Mouse (Mus musculus): ENCODE data around the gene Slmap. TPM values are rescaled to one million over a fixed set of nuclear protein-coding genes. Genes with fewer than 3 reads are reported as not detected.

Slmap gene
- polyA plus RNA-seq, 1 experiment from 2014 or later: 17.2 TPM

- H3K9me3 ChIP-seq (replicated peaks): no peaks in the 10 kb centered on the region
- WGBS: 91% methylated on average over 2 of the region's 2 CpGs
- DNase-seq (ENCODE audit: low spot score): no peak
Measured at GRCm38 (mm10) chr14:26552441-26552840, 17.7 kb upstream of the Slmap start.

GRCm38 (mm10) chr14:26550712-26551111, 16.0 kb upstream of the Slmap start:
- H3K4me3 ChIP-seq: no peak overlapping the region
- H3K27me3 ChIP-seq (ENCODE audit: low read depth, poor library complexity, severe bottlenecking): no peaks in the 10 kb centered on the region
- H3K36me3 ChIP-seq: no peaks in the 10 kb centered on the region
- no peaks in the 10 kb centered on the region for H3K4me1 ChIP-seq
- no peaks in the 10 kb centered on the region for H3K9me3 ChIP-seq (replicated peaks)
- DNase-seq (ENCODE audit: low spot score): no peak
- H3K27ac ChIP-seq: no peak overlapping the region
- WGBS: 94% methylated on average over 8 of the region's 8 CpGs

More at GRCm38 (mm10) chr14:26552441-26552840, 17.7 kb upstream of the Slmap start:
- Histone ChIP-seq H3K27ac (no peak overlapping the region), H3K4me1 (0 out of 2 replicates have a peak, but pooled peaks cover under 1% of the 10 kb centered on the region), H3K4me3 (no peak overlapping the region), H3K36me3 (no peaks in the 10 kb centered on the region), H3K27me3 (ENCODE audit: low read depth, poor library complexity, severe bottlenecking) (no peaks in the 10 kb centered on the region)

GRCm38 (mm10) chr14:26547516-26548488, 13.1 kb upstream of the Slmap start:
- H3K4me3 ChIP-seq: no peak overlapping the region
- no peaks in the 10 kb centered on the region for H3K4me1 ChIP-seq
- no peak for DNase-seq (ENCODE audit: low spot score)
- no peak overlapping the region for H3K27ac ChIP-seq
- WGBS: 87% methylated on average over 10 of the region's 10 CpGs
- H3K9me3 ChIP-seq (replicated peaks): no peaks in the 10 kb centered on the region
- no peaks in the 10 kb centered on the region for H3K27me3 ChIP-seq (ENCODE audit: low read depth, poor library complexity, severe bottlenecking)
- H3K36me3 ChIP-seq: no peaks in the 10 kb centered on the region

DNA sequence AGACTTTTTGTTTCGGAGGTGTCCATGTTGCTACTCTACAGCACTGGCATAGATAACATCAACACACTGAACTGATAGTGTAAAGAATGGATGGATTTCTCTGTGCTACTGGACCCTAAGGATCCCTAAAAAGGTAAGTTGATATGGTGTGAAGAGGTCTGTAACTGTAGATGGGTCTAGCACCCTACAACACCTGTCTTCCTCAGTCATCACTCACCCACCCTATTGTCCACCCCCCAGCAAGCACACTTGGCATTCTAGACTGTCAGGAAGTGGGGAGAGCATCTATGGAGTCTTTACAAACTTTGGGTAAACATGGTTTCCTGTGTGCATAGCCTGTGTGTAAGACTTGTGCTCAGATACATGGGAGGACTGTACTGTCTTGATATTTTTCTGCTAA, 7.4 kb upstream of the Slmap start:
- no peak overlapping the region for H3K4me3 ChIP-seq
- H3K9me3 ChIP-seq (replicated peaks): no peaks in the 10 kb centered on the region
- no peaks in the 10 kb centered on the region for H3K36me3 ChIP-seq
- no peak overlapping the region for H3K27ac ChIP-seq
- H3K4me1 ChIP-seq: no peaks in the 10 kb centered on the region
- WGBS: 96% methylated on average over 1 of the region's 1 CpGs
- H3K27me3 ChIP-seq (ENCODE audit: low read depth, poor library complexity, severe bottlenecking): no peaks in the 10 kb centered on the region
- no peak for DNase-seq (ENCODE audit: low spot score)

- Histone ChIP-seq H3K4me1 (no peaks in the 10 kb centered on the region), H3K27ac (no peak overlapping the region), H3K4me3 (no peak overlapping the region), H3K36me3 (no peaks in the 10 kb centered on the region), H3K9me3 (replicated peaks) (no peaks in the 10 kb centered on the region), H3K27me3 (ENCODE audit: low read depth, poor library complexity, severe bottlenecking) (no peaks in the 10 kb centered on the region)
- no peak for DNase-seq (ENCODE audit: low spot score)
- WGBS: 70% methylated on average over 1 of the region's 1 CpGs
Measured at GRCm38 (mm10) chr14:26540577-26540976, 5.8 kb upstream of the Slmap start.

DNA sequence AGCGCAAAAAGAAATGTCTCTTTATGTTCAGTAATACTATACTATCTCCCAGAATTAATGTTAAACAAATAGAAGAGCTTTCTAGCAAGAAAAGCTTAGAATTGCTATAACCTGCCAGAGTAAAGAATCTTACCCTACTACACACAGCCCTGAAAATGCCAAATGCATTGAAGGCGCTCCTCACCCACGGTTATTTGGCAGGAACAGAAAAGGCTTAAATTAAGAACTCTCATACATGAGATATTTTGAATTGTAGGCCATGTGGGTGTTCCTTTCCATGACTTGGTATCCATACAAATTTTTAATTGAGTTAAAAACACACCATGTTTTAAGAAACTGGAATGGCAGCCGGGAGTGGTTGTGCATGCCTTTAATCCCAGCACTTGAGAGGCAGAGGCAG, 4.5 kb upstream of the Slmap start:
- no peaks in the 10 kb centered on the region for H3K4me1 ChIP-seq
- 88% methylated on average over 4 of the region's 4 CpGs for WGBS
- H3K4me3 ChIP-seq: no peak overlapping the region
- no peak overlapping the region for H3K27ac ChIP-seq
- no peaks in the 10 kb centered on the region for H3K9me3 ChIP-seq (replicated peaks)
- DNase-seq (ENCODE audit: low spot score): no peak
- no peaks in the 10 kb centered on the region for H3K36me3 ChIP-seq
- no peaks in the 10 kb centered on the region for H3K27me3 ChIP-seq (ENCODE audit: low read depth, poor library complexity, severe bottlenecking)

DNA sequence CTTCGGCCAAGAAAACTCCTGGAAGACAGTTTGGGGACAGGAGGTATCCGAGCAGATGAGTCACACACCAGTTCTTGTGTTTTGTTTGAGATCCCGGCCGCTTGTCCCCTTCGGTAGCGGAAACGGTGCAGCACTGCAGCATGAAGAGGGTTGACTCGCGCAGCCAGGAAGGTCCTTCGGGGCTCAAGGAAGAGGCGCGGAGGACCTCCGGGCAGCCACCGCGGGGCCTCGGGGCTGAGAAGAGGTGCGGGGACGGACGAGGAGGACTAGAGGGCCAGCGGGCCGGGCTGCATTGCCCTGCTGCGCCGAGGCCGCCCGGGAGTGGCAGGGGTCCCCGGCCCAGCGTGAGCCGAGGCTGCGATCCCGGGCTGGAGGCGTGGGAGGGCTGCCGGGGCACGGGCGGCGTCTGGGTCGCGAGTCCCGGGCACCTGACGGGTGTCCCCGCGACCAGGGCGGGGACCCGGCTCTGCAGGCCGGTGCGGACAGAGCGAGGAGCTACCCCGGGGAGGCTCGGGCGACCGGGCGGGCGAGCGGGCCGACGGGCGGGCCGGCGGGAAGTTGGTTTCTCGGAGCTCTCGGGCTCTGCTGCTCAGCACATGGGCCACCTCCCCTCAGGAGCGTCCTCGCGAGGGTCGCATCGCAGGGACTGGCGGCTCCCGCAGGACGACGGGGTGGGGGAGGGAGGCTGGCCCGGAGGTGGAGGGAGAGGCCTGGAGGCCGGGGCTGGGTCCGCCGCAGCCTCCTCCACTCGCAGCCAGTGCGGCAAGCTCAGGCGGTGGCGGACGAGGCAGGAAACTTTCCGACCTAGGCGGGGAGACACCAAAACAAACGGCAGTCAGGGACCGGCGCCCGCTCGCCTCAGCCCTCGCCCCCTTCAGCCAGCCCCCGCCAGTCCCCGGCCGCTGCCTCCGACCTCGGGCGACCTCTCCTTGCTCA, 642 bp downstream of the Slmap start:
- Histone ChIP-seq H3K4me3 (peak overlapping the region; percentile 98), H3K27me3 (ENCODE audit: low read depth, poor library complexity, severe bottlenecking) (no peaks in the 10 kb centered on the region), H3K9me3 (replicated peaks) (no peaks in the 10 kb centered on the region), H3K4me1 (peaks cover 24% of the 10 kb centered on the region), H3K27ac (peak overlapping the region; percentile 94), H3K36me3 (peaks cover 17% of the 10 kb centered on the region)
- DNase-seq (ENCODE audit: low spot score): peak; percentile 80
- WGBS: under 1% methylated on average over 90 of the region's 92 CpGs

DNA sequence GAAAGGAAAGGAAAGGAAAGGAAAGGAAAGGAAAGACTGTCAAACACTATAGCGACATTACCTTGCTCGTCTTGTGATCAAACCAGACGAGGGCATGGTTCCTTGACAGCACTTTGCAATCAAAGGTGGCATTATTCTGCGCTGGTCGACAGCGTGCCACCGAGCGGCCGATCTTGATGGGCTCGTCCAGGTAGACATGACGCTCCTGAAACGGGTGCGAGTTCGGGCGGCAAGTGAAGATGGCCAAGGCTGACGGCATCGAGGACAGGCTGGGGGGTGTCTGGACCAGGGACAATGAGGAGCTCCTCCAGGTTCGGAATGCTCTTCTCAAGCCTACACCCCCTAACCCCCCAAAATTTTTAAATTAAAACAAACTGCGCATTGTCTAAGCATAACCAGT, 1.5 kb downstream of the Slmap start:
- no peak overlapping the region for H3K27ac ChIP-seq
- peaks cover 21% of the 10 kb centered on the region for H3K36me3 ChIP-seq
- H3K4me1 ChIP-seq: peaks cover 24% of the 10 kb centered on the region
- no peaks in the 10 kb centered on the region for H3K9me3 ChIP-seq (replicated peaks)
- no peaks in the 10 kb centered on the region for H3K27me3 ChIP-seq (ENCODE audit: low read depth, poor library complexity, severe bottlenecking)
- WGBS: 33% methylated on average over 19 of the region's 19 CpGs
- H3K4me3 ChIP-seq: peak overlapping the region; percentile 98
- no peak for DNase-seq (ENCODE audit: low spot score)

DNA sequence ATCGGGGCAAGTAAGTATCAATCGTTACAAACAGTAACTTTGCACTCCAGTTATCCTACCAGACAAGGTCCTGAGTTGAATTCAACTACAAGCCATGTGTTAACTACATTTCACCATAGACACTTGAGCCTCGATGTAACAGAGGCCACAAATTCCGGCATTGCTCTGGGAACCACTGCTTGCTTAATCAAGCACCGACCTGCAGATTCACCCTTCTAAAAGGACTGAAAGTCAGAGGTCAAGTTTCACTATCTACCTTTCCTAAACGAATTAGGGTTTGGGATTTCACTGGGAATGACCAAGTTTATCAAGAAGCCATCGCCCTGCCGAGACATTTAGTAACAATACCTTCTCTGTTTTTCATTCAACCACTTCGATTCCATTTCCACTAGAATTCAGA, 2.0 kb downstream of the Slmap start:
- Histone ChIP-seq H3K27ac (no peak overlapping the region), H3K4me3 (peak overlapping the region; percentile 98), H3K27me3 (ENCODE audit: low read depth, poor library complexity, severe bottlenecking) (no peaks in the 10 kb centered on the region), H3K4me1 (peaks cover 24% of the 10 kb centered on the region), H3K36me3 (peaks cover 22% of the 10 kb centered on the region), H3K9me3 (replicated peaks) (no peaks in the 10 kb centered on the region)
- no peak for DNase-seq (ENCODE audit: low spot score)
- 69% methylated on average over 9 of the region's 9 CpGs for WGBS

GRCm38 (mm10) chr14:26531410-26532313, 3.1 kb downstream of the Slmap start:
- 85% methylated on average over 10 of the region's 10 CpGs for WGBS
- DNase-seq (ENCODE audit: low spot score): no peak
- Histone ChIP-seq H3K36me3 (peaks cover 28% of the 10 kb centered on the region), H3K4me1 (peaks cover 24% of the 10 kb centered on the region), H3K27me3 (ENCODE audit: low read depth, poor library complexity, severe bottlenecking) (no peaks in the 10 kb centered on the region), H3K4me3 (no peak overlapping the region), H3K9me3 (replicated peaks) (no peaks in the 10 kb centered on the region), H3K27ac (no peak overlapping the region)

DNA sequence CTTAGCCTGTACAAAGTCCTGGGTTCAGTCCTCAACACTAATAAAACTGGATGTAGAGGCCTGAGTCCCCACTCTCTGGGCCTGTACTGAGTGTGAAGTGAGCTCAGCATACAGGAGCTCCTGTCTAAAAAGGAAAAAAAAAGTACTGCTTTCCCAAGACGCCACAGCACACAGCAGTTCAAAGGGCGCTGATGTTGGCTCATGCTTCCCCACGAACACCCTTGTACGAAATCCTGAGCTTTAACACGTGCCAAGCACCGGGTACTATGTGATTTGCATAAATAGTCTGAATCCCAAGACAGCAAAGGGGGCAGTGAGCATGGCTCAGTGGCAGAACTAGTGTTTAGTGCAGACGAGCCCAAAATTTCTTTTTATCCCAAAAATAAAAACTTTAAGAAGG, 4.4 kb downstream of the Slmap start:
- H3K27ac ChIP-seq: no peak overlapping the region
- H3K4me1 ChIP-seq: peaks cover 24% of the 10 kb centered on the region
- 87% methylated on average over 7 of the region's 7 CpGs for whole genome bisulfite sequencing
- no peak overlapping the region for H3K4me3 ChIP-seq
- H3K36me3 ChIP-seq: peaks cover 28% of the 10 kb centered on the region
- no peaks in the 10 kb centered on the region for H3K27me3 ChIP-seq (ENCODE audit: low read depth, poor library complexity, severe bottlenecking)
- DNase-seq (ENCODE audit: low spot score): no peak
- H3K9me3 ChIP-seq (replicated peaks): no peaks in the 10 kb centered on the region

GRCm38 (mm10) chr14:26528296-26528695, 6.4 kb downstream of the Slmap start:
- Histone ChIP-seq H3K36me3 (peaks cover 37% of the 10 kb centered on the region), H3K9me3 (replicated peaks) (no peaks in the 10 kb centered on the region), H3K4me3 (no peak overlapping the region), H3K4me1 (peaks cover 17% of the 10 kb centered on the region), H3K27me3 (ENCODE audit: low read depth, poor library complexity, severe bottlenecking) (no peaks in the 10 kb centered on the region), H3K27ac (no peak overlapping the region)
- WGBS: 82% methylated on average over 2 of the region's 2 CpGs
- DNase-seq (ENCODE audit: low spot score): no peak
